Mouse (Mus musculus) ovary, adult 18-20 months (tissue): Measurements from ENCODE around the gene Gm16253.

Experiments used
- DNase-seq: peaks from one replicate; pipeline ENCODE4 v3.0.0; 2022; ENCODE audit warnings: low spot score, mixed read lengths

Gm16253 gene

DNA sequence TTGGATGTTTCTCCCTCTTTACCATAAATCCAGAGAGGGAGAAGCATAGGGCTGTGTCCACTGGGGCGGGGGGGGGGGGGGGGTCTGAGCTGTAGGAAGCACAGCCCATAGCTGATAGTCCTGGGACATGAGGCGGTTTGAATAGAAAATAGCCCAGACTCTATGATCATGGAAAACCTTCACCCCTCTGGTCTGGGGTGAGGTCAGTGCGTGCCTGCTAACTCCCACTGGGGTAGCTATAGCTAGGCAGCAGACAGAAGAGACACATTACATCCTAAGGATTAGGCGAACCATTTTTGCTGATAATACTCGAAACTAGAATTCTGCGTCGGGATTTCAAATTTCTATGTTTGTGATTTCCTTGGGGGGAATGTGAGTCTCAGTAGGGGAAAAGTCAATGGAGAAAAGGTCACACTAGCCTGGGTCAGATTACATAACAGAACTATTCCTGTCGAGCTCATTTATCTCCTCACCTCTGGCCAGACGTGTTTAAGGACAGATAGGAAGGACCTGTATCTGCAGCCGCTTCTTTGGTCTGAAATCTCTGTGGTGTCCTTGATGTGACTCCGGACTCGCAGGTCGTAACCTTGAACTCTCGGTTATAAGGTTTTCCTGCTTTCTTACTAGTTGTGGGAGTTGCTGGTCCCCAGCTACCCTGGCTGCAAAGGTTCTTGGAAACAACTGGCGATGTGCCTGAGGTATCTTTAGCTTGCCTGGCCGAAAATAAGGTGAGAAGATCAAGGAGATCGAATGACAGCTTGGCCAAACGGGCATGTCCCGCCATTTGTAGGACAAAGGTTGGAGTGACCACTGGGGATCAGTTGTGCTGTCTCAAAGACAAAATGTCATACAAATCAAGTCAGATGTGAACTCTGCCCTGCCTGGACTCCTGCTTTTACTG, 2.9 kb upstream of the Gm16253 start:
- no peak for DNase-seq

DNA sequence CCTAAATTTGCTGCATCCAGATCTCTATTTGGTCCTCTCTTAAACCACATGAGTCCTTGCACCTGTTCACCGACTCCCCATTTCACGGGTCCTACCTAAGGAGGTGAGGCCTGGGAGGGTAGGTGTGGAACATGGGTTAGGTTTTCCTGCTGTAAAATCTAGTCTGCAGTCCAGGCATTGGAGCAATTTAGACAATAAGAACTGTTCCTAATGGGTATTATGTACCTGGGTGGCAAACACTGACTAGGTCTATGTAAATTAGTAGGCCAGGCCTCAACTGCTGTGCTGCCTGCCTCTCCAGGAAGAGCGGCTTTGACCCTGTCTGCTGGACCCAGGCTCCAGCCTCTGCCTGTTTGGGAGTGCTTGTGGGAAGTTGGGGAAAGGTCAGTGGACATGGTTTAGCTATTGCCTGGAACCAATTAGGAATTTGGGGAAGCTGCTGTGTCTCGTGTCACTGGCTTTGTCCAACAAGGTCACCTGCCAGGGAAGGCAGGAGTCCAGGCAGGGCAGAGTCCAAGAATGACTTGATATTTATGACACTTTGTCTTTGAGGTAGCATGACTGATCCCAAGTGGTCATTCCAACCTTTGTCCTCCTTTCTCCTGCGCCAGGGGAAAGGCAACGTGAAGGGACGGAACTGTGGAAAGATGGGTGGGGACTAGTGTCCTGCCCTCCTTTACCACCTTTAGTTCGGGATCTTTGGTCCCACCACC, 1.4 kb upstream of the Gm16253 start:
- no peak for DNase-seq

DNA sequence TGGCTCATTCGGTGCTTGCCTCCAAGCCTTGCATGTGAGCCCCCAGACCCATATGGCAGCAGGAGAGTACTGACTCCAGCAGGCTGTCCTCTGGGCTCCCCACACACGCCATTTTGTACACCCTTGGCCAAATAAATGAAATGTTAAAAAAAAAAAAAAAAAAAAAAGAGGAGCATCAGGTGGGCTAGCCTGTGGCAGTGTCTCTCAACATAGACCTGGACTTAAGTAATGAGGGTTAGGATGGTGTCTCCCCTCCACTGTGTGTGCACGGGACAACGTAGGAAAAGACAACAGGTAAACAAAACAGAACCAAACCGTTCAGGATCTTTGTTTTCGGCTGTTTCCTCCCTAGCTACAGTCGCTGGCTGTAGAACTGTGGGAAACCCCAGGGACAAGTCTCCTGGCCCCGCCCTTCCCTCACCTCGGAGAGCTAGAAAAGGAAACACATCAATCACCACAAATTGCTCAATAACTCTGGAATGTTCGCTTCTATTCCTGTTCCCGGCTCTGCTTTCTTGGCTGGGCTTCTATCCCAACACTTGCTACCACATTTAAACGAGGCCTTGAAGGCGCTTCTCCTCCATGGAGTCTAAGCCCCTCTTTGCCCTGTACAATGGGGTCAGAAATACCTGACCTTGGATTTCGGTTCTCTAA, 652 bp upstream of the Gm16253 start:
- peak; percentile 68 for DNase-seq

DNA sequence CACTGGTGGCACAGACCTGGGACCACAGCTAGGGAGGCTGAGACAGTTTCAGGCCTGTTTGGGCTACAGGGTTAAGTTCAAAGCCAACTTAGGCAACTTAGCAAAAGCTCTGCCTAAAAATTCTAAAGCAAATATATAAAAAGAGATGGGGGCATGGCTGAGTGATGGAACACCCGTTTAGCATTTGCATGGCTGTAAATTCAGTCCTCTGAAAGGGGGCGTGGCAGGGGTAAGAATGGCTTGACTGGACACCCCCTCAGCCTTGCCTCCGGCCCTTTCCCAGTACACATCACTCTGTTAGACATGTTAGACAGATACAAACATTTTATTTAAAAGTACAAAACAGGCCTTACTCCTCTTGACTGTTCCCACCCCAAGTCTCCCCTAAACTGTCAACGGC, 782 bp downstream of the Gm16253 start:
- DNase-seq: no peak

DNA sequence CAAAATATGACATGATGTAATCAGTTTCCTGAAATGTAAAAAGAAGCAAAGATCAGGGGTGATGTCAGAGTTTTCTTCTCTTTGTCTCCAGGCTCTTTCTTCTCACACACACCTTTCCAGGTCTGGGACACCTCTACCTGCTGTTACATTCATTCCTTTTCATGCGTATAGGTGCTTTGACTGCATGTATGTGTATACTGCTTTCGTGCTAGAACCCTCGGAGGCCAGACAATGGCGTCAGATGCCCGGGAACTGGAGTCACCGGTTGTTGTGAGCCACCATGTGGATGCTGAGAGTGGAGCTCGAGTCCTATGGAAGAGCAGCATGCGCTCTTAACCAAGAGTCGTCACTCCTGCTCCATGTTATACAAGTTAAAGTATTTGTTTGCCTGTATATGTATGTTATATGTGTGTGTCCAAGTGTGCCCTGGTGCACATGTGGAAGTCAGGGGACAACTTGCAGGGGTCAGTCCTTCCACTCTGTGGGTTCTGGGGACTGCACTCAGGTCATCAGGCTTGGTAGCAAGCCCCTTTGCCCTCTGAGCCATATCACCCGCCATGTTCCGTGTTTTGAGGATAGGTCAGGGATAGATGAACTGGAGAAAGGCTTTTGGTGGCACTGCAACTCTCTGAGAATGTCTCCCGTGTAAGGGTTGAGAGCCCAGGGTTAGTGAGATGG, 1.9 kb downstream of the Gm16253 start:
- no peak for DNase-seq

DNA sequence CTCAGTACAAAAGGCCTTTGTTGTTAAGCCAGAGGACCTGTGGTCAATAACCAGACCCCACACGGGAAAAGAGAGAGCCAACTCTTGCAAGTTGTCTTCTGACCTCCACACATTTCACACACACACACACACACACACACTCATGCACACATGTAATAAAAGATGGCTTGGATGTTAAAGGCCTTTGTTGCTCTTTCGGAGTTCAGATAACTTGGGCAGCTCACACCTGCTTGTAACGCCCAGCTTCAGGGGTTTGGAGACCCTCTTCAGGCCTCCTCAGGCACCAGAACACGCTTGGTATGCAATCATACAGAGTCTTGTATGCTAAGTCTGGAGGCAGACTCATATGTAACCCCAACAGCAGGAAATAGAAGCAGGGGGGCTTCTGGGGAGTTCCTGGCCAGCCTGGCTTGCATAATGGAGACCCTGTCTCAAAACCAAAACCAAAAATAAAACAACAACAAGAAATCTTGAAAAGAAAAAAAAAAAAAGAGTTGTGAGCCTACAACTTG, 2.5 kb downstream of the Gm16253 start:
- DNase-seq: no peak

DNA sequence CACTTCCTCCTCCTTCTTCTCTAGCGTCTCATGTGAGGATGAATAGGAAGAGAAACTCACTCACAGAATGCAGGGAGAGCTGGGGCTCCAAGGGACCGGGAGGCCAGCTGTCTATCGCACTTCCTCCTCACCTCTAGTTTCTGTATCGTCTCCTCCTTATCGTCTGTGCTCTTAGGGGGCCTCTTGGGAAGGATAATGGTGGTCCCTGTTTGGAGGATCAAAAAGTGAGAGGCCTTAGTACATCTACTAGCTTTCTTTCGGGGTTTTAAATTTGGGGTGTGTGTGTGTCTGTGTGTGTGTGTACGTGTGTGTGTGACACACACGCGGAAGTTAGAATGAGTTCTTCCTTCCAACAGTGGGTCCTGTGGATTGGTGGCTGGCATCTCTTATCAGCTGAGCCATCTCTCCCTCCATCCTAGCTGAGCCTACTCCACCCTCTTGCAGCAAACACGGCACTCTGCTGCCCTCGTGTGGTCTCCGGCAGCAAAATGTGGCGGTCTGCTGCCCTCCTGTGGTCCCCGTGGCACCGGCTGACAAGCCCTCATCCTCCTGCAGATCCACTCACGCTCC, 3.2 kb downstream of the Gm16253 start:
- DNase-seq: peak; percentile 79

DNA sequence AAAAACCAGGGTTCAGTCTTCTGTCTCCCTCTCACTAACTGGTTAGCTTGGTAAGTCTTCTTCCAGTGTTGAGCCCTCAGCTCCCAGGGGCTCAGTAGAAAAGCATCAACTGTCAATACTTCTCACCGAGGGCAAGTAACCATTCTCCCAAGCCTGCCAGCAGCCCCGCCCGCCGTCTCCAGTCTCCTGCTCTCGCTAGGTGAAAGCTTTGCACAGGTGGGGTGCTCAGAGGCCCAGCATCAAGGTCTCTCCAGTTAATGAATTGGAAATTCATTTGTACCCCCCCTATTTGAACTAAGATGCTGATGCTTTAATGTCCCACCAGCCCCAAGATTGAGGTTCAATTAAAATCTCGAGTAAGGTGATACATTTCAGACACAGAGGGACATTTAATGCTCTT, 4.4 kb downstream of the Gm16253 start:
- no peak for DNase-seq

DNA sequence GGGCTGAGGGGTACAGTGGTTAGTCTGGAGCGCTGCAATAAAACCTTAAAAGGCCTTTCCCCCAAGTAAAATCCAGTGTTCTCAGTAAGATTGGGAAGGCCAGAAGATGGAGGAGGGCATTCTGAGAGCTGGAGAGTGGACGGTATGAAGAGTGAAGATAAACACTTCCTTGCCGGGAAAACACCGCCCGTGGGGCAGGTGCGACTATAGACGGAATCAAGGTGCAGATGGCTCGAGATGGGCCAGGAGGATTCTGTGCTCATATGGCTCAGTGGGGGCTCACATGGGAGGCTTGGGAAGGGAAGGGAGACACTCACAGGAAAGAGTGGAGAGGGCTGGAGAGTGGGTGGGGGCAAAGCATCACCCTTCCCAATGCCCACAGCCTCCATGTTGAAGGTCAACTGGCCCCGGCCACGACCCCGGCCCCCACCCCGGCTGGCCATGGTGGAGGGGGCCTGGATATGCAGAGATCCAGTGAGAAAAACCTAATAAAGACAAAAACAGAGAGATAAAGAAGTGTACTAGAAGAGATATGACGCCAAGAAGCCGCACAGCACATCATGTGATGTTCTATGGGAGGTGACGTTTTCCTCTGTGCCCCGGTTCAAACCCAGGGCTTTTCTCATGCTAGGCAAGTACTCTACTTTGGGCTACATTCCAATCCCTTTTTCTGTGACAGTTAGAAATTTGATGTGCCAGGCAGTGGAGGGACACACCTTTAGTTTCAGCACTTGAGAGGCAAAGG, 5.2 kb downstream of the Gm16253 start:
- no peak for DNase-seq

DNA sequence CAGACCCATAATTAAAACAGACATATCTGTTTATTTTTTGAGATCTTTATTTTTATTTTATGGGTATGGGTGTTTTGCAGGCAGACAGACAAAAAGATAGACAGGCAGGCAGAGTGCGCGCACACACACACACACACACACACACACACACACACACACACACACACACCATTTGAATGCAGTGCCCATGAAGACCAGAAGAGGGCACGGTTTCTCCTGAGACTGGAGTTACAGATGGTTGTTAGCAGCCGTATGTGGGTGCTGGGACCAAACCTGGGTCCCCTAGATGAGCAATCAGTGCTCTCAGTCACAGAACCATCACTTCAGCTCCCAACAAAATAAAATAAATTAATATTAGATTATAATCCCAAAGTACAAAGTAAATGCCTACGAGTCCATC, 6.6 kb downstream of the Gm16253 start:
- no peak for DNase-seq

DNA sequence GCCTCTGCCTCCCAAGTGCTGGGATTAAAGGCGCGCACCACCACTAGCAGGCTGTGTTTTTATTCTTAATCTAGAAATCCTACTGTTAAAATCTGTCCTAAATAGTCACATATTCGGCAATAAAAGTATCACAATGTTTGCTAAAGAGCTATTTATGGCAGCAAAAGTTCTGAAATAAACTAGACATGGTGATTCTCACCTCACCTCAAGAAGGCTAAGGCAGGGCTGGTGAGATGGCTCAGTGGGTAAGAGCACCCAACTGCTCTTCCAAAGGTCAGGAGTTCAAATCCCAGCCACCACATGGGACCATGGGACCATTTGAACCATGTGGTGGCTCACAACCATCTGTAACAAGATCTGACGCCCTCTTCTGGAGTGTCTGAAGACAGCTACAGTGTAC, 13.9 kb downstream of the Gm16253 start:
- DNase-seq: no peak

DNA sequence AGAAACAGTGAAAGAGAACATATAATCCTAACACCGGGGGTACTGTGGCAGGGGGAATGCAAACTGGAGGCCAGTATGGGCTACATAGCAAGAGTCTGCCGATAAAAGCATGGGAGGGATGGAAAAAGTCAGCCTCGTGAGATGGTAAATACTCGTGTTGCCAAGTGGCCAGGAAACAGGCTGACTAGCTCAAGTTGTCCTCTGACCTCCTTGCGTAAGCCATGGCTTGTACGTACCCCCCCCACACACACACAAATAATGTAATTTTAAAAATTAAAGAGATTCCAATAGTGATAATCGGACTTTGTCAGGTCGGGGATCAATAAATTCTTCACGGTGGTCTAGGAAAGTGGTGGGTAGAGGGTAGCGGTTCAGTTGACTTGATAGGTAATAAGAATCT, 16.6 kb downstream of the Gm16253 start:
- DNase-seq: no peak

DNA sequence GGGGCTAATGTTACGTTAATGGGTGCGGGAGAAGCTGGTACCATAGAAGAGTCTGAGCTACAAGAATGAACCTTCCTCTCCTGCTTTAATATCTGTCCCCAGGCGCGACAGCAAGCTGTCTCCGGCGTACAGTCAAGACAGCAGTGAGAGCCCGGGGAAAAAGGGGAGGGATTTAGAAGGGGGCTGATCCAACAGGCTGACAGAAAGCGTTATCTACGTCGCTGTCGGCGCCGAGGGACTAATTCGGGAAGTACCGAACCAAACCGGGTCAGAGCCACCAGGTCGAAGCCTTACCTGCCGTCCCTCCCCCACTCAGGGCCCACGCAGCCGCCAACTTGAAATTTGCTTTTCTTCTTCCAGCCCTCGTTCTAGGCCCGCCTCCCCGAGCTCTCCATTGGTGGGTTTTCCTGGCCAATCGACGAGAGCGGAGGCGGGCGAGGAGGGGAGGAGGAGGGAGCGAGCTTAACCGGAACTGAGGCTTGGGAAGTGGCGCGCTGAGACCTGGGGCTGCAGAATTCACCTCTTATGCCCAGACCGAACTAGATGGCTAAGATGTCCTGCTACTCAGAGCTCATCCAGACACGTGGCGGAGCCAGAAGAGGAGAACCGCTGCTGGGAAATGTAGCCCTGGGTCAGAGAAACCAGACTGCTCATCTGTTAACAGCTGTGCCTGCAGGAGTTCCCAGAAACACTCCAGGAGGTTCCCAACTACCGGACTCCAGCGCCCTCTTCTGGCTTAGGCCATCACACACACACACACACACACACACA, 17.2 kb downstream of the Gm16253 start, which contains the start of gene Polr3gl:
TSS of gene Polr3gl (minus strand) at position 392 of the 771 bp plus-strand sequence.
- DNase-seq: peak; percentile 88

DNA sequence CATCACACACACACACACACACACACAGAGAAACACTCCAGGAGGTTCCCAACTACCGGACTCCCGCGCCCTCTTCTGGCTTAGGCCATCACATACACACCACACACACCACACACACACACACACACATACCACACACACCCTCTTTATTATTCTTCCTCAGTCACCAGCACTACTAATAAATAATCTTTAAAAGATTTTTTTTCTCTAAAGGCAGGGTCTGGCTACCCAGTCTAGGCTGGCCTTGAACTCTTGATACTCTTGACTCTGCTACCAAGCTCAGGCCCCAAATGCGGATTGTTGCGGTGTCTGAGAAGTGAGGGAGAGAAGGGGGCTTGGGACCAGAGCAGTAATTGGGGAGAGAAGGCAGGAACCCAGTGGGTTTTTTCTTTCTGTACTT, 18.1 kb downstream of the Gm16253 start:
- DNase-seq: no peak

DNA sequence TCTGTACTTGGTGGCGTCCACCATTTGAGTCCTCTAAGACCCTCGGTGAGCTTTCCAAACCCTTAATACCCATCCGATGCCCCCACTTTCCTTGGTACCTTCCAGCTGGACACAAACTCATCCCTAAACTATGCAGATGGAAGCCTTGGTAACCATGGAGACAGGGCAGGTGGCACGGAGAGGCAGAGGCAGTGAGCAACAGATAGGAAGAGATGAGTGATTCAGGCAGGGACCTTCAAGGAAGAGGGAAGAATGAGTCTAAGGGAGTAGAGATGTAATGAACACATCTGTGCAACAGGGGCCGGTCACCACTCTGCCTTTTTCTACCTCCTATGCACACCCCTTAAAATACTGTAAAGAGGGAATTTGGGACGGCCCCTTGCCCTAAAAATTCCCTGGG, 18.9 kb downstream of the Gm16253 start:
- no peak for DNase-seq

DNA sequence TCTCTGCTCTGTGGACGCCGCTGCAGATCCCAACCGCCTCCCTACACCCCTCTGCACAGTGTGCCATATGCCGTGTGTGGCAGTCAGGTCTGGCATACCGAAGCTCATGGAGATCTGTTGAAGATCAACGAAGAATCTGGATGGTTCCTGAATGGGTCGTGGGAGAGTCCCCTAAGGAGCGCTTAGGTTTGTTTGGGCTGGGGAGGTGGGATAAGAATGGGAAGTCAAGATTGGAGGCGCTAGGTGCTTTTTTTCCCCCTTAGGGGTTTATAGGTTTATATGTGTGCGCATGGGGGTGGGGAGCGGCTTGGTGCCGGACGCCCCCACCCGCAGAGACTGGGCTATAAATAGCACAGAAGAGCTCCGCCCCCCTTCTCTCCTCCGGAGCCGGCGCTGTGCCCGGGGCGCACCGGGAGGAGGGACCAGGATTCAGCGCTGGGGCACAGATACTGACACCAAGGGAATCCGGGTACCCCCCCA, 19.5 kb downstream of the Gm16253 start, which contains the start of gene Ankrd34a:
TSS of gene Ankrd34a (plus strand) at position 409 of the 480 bp plus-strand sequence.
- DNase-seq: no peak

DNA sequence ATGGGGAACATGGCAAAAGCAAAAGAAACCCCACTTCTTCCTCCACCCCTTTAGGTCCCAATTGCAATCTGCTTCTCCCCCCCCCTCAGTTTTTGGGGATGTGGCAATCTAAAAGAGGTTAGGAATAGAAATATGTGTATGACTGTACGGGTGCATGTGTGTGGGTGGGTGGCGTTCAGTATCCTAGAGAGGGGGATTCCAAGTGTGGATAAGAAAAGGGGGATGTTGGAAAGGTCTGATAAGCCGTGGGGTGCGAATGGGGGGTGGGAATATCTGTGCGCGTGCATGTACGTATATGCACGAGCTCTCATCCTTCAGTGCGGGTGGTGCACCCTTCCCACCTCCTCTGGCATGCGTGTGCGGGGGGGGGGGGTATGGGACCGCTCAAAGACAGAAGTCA, 20.1 kb downstream of the Gm16253 start:
- DNase-seq: no peak

DNA sequence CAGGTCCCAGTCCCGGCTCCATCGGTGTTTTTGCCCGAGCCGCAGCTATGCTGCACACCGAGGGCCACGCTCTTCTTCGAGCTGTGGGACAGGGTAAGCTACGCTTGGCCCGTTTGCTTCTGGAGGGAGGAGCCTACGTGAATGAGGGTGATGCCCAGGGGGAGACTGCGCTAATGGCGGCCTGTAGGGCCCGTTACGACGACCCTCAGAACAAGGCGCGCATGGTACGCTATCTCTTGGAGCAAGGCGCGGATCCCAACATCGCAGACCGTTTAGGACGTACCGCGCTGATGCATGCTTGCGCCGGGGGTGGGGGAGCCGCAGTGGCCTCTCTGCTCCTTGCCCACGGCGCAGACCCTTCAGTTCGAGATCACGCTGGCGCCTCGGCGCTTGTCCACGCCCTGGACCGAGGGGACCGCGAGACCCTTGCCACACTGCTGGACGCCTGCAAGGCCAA, 20.7 kb downstream of the Gm16253 start:
- DNase-seq: no peak

DNA sequence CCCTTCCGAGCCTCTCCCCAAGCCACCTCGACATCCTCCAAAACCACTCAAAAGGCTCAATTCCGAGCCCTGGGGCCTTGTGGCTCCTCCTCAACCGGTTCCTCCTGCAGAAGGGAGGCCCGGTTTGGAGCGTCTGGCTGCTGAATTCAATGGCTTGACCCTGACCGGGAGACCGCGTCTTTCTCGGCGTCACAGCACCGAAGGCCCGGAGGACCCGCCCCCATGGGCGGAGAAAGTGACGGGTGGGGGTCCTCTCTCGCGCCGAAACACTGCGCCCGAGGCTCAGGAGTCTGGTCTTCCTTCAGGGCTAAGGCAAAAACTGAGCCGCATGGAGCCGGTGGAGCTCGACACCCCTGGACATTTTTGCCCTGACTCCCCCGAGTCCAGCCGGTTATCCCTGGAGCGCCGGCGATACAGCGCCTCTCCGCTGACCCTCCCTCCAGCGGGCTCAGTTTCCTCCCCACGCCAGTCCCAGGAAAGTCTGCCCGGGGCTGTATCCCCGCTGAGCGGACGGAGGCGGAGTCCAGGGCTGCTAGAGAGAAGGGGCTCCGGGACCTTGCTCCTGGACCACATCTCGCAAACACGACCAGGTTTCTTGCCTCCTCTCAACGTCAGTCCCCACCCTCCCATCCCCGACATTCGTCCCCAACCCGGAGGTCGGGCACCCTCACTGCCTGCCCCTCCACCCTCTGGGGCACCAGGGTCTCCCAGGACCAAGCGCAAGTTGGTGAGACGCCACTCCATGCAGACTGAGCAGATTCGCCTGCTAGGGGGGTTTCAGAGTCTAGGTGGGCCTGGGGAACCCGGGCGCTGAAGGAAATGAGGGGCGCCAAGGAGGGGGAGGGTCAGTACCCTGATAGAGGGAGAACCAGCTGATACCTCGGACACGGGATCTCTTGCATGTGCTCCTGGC, 21.6 kb downstream of the Gm16253 start:
- DNase-seq: peak; percentile 62
